Mouse (Mus musculus) kidney, adult 2 months (tissue): ENCODE measurements around the gene Tmprss6.
A peak's percentile ranks its signal among the peaks of the same experiment; 100 is the strongest.

ENCODE experiments used
- CTCF ChIP-seq: fragments of 200-500 bp; conservative IDR thresholded peaks from 2 replicates; pipeline ENCODE4 v1.5.1; 2011; ENCODE audit warnings: low read depth, mild to moderate bottlenecking, control low read depth, low read length, moderate library complexity, mixed read lengths; ENCODE audit not compliant: insufficient read depth, insufficient read length
- POLR2A ChIP-seq: fragments of 200-500 bp; IDR thresholded peaks from one replicate; pipeline ENCODE4 v1.6.1; 2011; ENCODE audit warnings: low read depth, low read length, control low read depth

- TF ChIP-seq POLR2A (no peak), CTCF (peak; percentile 27; the same call in 1 of the 2 replicates)
Observed at GRCm38 (mm10) chr15:78395478-78395962, 72.9 kb downstream of the Tmprss6 start, which contains the start of gene Tex33.
